Mouse (Mus musculus) spleen, postnatal 36 days (tissue): ENCODE results near the gene Gm13275.
"Not testable (repeated sequence)": the region's sequence is repeated elsewhere in the genome, so short reads cannot be mapped to it uniquely, and the experiment has no call there.

Experiments
- DNase-seq, 2 experiments: peaks; one replicate each; pipeline ENCODE4 v3.0.0; 2022; ENCODE audit warnings: low spot score in 2 of 2, mixed read lengths in 1 of 2

Gene Gm13275

GRCm38 (mm10) chr4:88793936-88794675, at the start of gene Gm13275:
Gm13275 (plus strand) TSS chr4:88794487.
- DNase-seq: peak; percentile 55 to 58

DNA sequence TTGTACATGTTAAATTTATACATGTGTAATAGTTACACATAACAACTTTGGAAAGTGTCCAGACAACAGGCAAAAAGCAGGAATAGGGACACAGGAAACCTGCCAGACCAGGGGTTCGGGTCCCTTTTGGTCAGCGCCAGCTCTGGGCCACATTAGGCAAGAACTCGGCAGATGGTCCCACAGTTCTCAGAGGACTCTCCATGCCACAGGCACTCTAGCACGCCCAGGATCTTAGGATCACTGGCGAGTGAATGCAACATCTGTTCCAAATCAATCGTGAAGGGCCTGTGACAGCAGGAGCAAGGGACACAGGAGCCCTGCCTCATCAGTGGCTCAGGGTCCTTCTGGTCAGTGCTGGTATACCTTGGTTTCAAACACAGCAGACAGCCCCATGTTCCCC, 44.4 kb upstream of the Gm13275 start:
- no peak for DNase-seq

DNA sequence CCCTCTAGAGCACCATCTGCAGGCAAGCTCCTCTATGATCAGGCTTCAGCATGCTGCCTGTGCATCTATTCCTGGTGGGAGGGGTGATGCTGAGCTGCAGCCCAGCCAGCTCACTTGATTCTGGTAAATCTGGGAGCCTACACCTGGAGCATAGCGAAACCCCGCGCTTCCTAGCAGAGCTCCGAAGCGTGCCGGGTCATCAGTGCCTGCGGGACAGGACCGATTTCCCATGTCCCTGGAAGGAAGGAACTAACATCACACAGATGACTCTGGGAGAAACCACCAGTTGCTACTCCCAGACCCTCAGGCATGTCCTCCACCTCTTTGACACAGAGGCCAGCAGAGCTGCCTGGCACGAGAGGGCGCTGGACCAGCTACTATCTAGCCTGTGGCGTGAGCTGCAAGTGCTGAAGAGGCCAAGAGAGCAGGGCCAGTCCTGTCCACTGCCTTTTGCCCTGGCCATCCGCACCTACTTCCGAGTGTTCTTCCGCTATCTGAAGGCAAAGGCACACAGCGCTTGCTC, 39.4 kb upstream of the Gm13275 start, which contains the start of gene Gm13271:
Gm13271 (plus strand) TSS at position 51 of the 523 bp plus-strand sequence.
- DNase-seq: peak; percentile 67

- DNase-seq: not testable (repeated sequence)
Measured at GRCm38 (mm10) chr4:88756581-88757513, 37.4 kb upstream of the Gm13275 start.

- DNase-seq: peak; percentile 82 to 84
Measured at GRCm38 (mm10) chr4:88757628-88758031, 36.7 kb upstream of the Gm13275 start.

GRCm38 (mm10) chr4:88758751-88759150, 35.5 kb upstream of the Gm13275 start:
- DNase-seq: not testable (repeated sequence)

DNA sequence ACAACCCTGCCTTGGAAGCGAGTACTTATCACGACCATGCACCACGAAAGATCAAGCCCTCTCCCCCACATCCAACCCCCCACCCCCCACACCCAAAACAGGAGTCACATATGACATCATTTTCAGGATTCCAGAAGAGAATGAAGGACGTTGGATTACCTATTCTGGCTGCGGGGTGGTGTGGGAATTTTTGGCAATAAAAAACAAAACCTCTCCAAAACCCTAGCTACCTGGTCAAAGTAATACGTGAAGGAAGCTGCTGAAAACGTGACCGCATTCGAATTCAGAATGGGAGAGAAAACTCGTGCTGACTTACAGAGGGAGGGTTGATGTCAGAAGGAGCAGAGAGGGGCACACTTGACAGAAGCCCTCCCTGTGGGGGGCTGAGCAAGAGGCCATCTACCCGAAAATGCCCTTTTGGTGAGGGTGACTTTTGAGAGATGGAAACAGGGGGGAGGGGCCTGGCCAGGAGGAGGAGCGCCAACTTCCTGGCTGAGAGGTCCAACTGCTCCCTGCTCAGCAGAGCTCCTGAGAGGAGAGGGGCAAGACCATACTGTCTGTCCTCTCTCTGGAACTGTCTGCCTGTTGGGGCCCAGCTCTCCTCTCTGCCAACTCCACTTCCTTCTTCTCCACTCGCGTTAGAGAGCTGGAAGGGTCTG, 34.5 kb upstream of the Gm13275 start, which contains the start of gene Gm13283:
Gm13283 (plus strand) TSS at position 510 of the 659 bp plus-strand sequence.
- DNase-seq: peak; percentile 23 to 41

- DNase-seq: peak; percentile 55 to 61
Measured at GRCm38 (mm10) chr4:88760431-88760830, 33.9 kb upstream of the Gm13275 start.

DNA sequence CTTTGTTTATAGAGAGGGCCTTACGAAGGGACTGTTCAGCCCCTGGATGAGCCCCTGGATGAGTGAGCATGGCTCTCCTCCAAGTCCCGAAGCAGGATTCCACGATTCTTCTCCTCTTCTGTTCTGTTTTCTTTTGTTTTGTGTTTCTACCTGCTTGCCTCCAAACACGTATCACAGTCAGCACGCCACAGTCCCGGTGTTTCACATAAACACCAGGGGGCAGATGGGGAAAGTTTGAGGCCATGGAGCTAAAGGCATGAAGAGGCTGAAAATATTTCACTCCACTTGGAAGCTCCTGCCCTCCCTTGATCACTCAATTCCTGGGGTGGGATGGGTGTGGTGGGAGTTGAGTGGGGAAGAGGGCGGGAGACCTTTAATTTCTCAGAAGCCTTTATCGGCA, 32.5 kb upstream of the Gm13275 start:
- peak; percentile 69 to 73 for DNase-seq

GRCm38 (mm10) chr4:88762341-88762740, 31.9 kb upstream of the Gm13275 start:
- not testable (repeated sequence) for DNase-seq

- DNase-seq: peak; percentile 19 to 28
Measured at GRCm38 (mm10) chr4:88763384-88764018, 30.8 kb upstream of the Gm13275 start.

DNA sequence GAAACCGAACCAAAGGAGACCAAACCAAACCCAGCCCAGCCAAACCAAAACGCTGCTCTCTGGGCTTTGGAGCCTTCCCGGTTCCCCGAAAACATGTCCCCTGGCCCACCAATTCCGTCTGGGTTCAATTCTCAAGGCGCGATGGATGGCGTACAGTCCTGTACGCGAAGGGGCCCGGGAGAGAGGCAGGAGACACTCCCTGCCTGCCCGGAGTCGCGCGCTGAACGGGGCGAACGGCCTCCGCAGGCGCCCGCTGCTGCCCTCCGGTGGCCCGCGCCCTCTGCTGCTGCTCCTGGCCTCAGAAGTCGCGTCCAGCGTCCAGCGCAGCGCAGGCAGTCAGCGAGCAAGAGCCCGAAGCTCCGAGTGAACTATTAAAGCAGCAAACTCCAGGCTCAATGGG, 20.8 kb upstream of the Gm13275 start, which contains the start of gene Gm13290:
Gm13290 (plus strand) TSS at position 301 of the 400 bp plus-strand sequence.
- DNase-seq: not testable (repeated sequence)

- DNase-seq: not testable (repeated sequence)
Measured at GRCm38 (mm10) chr4:88776622-88777021, 17.7 kb upstream of the Gm13275 start, which contains the start of gene Gm13289. Gm13289 (plus strand) TSS chr4:88776922.

- not testable (repeated sequence) for DNase-seq
Measured at GRCm38 (mm10) chr4:88779550-88779949, 14.7 kb upstream of the Gm13275 start, which contains the start of gene Gm13272. Gm13272 (plus strand) TSS chr4:88779850.

GRCm38 (mm10) chr4:88780320-88780719, 14.0 kb upstream of the Gm13275 start:
- DNase-seq: not testable (repeated sequence)

DNA sequence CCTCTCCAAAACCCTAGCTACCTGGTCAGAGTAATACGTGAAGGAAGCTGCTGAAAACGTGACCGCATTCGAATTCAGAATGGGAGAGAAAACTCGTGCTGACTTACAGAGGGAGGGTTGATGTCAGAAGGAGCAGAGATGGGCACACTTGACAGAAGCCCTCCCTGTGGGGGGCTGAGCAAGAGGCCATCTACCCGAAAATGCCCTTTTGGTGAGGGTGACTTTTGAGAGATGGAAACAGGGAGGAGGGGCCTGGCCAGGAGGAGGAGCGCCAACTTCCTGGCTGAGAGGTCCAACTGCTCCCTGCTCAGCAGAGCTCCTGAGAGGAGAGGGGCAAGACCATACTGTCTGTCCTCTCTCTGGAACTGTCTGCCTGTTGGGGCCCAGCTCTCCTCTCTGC, 12.5 kb upstream of the Gm13275 start, which contains the start of gene Ifnz:
Ifnz (plus strand) TSS at position 301 of the 400 bp plus-strand sequence.
- not testable (repeated sequence) for DNase-seq

- not testable (repeated sequence) for DNase-seq
Measured at GRCm38 (mm10) chr4:88782335-88782734, 12.0 kb upstream of the Gm13275 start.

- not testable (repeated sequence) for DNase-seq
Measured at GRCm38 (mm10) chr4:88785409-88785808, 8.9 kb upstream of the Gm13275 start, which contains the start of gene Gm13276. Gm13276 (plus strand) TSS chr4:88785709.

- DNase-seq: peak; percentile 66 to 70
Measured at GRCm38 (mm10) chr4:88788402-88788801, 5.9 kb upstream of the Gm13275 start, which contains the start of gene Gm13277. Gm13277 (plus strand) TSS chr4:88788632.

DNA sequence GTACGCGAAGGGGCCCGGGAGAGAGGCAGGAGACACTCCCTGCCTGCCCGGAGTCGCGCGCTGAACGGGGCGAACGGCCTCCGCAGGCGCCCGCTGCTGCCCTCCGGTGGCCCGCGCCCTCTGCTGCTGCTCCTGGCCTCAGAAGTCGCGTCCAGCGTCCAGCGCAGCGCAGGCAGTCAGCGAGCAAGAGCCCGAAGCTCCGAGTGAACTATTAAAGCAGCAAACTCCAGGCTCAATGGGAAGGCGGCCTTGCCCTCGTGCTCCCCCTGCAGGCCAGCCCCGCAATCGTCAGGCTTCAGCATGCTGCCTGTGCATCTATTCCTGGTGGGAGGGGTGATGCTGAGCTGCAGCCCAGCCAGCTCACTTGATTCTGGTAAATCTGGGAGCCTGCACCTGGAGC, 3.0 kb upstream of the Gm13275 start, which contains the start of gene Gm13278:
Gm13278 (plus strand) TSS at position 301 of the 400 bp plus-strand sequence.
- not testable (repeated sequence) for DNase-seq
